Mouse (Mus musculus) thymus, adult 2 months (tissue): Measurements from ENCODE around the gene Gpt2. TPM values are rescaled to one million over a fixed set of nuclear protein-coding genes. Genes with fewer than 3 reads are reported as not detected.

ENCODE experiments used
- DNase-seq: peaks from one replicate; pipeline ENCODE4 v3.0.0; 2021
- H3K27ac ChIP-seq: fragments of 200-500 bp; 2 replicates; pipeline ENCODE4 v1.5.1; 2012; ENCODE audit warnings: low read length, control low read depth; ENCODE audit not compliant: control insufficient read depth, insufficient read depth
- H3K27me3 ChIP-seq: fragments of 200-500 bp; 2 replicates; pipeline ENCODE4 v1.6.1; 2012; ENCODE audit warnings: mild to moderate bottlenecking, low read length, moderate library complexity, mixed read lengths; ENCODE audit not compliant: control insufficient read depth, insufficient read depth
- H3K36me3 ChIP-seq: fragments of 200-500 bp; 2 replicates; pipeline ENCODE4 v1.6.1; 2012; ENCODE audit warnings: mild to moderate bottlenecking, low read length, moderate library complexity; ENCODE audit not compliant: control insufficient read depth, insufficient read depth
- H3K4me1 ChIP-seq: fragments of 200-500 bp; replicated peaks from 2 replicates; pipeline ENCODE4 v1.6.1; 2012; ENCODE audit warnings: low read length; ENCODE audit not compliant: control insufficient read depth, insufficient read depth
- H3K4me3 ChIP-seq: fragments of 200-500 bp; 2 replicates; pipeline ENCODE4 v1.5.1; 2012; ENCODE audit warnings: mild to moderate bottlenecking, low read length, control low read depth, moderate library complexity; ENCODE audit not compliant: control insufficient read depth, insufficient read depth
- CTCF ChIP-seq: fragments of 200-500 bp; IDR thresholded peaks from 2 replicates; pipeline ENCODE4 v1.5.1; 2012; ENCODE audit warnings: mild to moderate bottlenecking, control low read depth, low read length, moderate library complexity, borderline replicate concordance; ENCODE audit not compliant: control insufficient read depth, poor library complexity, insufficient read depth; ENCODE audit errors: extremely low read depth
- POLR2A ChIP-seq: fragments of 200-500 bp; IDR thresholded peaks from 2 replicates; pipeline ENCODE4 v1.6.1; 2012; ENCODE audit warnings: mild to moderate bottlenecking, low read length, control low read depth, moderate library complexity; ENCODE audit not compliant: control insufficient read depth, poor library complexity, insufficient read depth; ENCODE audit errors: extremely low read depth
- WGBS: fragments of 180-500 bp; shearing (Covaris S2); methylation state at CpG from one replicate; pipeline ENCODE4 v1.1.7; 2018; 5-methylcytosine and 5-hydroxymethylcytosine counted together
- polyA plus RNA-seq: library from polyadenylated mRNA; depleted of rRNA; stranded (reverse); fragments of >200 nt; gene quantifications from 2 replicates; pipeline ENCODE4 v1.2.3, GENCODE M21; 2012

Gene Gpt2
- polyA plus RNA-seq, 1 experiment = 8.2 TPM

- no peak overlapping the region for H3K27ac ChIP-seq
- no peaks in the 10 kb centered on the region for H3K36me3 ChIP-seq
- H3K4me3 ChIP-seq = no peak overlapping the region
- H3K4me1 ChIP-seq = no peaks in the 10 kb centered on the region
- H3K27me3 ChIP-seq = no peaks in the 10 kb centered on the region
- TF ChIP-seq CTCF = no peak
- no peak for TF ChIP-seq POLR2A
- DNase-seq = no peak
- 95% methylated on average over 3 of the region's 3 CpGs for WGBS
Observed at GRCm38 (mm10) chr8:85528959-85529358, 36.6 kb downstream of the Gpt2 start.

DNA sequence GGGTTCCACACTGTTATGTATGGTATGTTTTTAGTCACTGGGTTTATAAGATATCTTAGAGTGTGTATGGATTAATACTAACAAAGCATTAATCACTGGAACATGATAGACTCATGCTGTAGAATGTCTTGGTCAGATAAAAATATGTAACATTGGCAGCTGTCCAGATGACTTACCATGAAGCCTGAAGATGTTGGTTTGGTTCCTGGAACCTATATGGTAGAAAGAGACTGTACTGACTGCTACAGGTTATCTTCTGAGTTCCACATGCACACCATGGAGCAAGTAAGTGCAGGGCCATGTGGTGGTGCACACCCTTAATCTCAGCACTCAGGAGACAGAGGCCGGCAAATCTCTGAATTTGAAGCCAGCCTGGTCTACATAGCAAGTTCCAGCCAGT is 38.3 kb downstream of the Gpt2 start:
- Histone ChIP-seq H3K27me3 (no peaks in the 10 kb centered on the region), H3K36me3 (no peaks in the 10 kb centered on the region), H3K27ac (no peak overlapping the region), H3K4me3 (no peak overlapping the region), H3K4me1 (no peaks in the 10 kb centered on the region)
- no peak for TF ChIP-seq POLR2A
- TF ChIP-seq CTCF = no peak
- DNase-seq = no peak
- WGBS = 97% methylated on average over 1 of the region's 1 CpGs

- Histone ChIP-seq H3K4me1 (no peaks in the 10 kb centered on the region), H3K36me3 (peaks cover 5% of the 10 kb centered on the region), H3K27ac (no peak overlapping the region), H3K4me3 (no peak overlapping the region), H3K27me3 (no peaks in the 10 kb centered on the region)
- TF ChIP-seq POLR2A (no peak), CTCF (no peak)
- DNase-seq = no peak
- WGBS = 7% methylated on average over 3 of the region's 3 CpGs
Observed at GRCm38 (mm10) chr8:85531471-85531870, 39.1 kb downstream of the Gpt2 start.

DNA sequence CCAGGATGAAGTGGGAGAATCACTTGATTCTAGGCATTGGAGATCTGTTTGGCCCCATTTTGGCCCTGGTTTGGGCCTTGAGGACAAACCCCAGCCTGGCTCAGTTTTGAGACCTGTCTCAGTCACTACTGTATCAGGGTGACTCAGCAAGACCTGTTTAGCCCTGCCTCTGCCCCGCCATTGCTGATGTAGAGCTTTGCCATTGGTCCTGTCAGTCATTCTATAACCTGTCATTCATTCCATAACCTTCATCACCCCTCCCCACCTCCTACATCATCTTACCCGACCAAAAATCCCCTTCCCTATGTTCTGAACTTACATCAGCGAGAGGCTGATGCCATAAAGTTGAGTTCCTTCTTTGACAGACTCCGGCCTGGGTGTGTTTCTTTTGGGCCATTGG is 40.5 kb downstream of the Gpt2 start:
- no peak for TF ChIP-seq CTCF
- no peak for TF ChIP-seq POLR2A
- Histone ChIP-seq H3K36me3 (peaks cover 19% of the 10 kb centered on the region), H3K27me3 (no peaks in the 10 kb centered on the region), H3K4me1 (no peaks in the 10 kb centered on the region), H3K4me3 (no peak overlapping the region), H3K27ac (no peak overlapping the region)
- WGBS = 95% methylated on average over 4 of the region's 4 CpGs
- DNase-seq = no peak

DNA sequence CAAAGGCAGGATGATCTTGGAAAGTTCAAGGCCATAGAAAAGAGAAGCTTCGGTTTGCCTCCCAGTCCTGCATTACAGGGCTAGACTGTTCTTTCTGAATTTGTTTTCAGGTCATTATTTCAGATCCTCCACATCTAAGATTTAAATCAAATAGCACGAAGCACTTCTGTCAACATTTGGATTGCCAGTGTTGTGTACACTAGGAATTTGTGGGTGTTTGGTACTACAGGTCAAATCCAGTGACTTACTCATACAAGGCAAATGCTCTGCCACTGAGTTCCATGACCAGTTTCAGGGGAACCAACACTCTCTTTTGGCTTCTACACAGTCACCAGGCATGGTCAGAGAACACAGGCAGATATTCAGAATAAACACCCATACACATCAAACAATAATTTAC is 41.1 kb downstream of the Gpt2 start:
- Histone ChIP-seq H3K36me3 (peaks cover 25% of the 10 kb centered on the region), H3K4me3 (no peak overlapping the region), H3K27ac (no peak overlapping the region), H3K27me3 (no peaks in the 10 kb centered on the region), H3K4me1 (no peaks in the 10 kb centered on the region)
- 91% methylated on average over 2 of the region's 2 CpGs for WGBS
- DNase-seq = no peak
- no peak for TF ChIP-seq CTCF
- no peak for TF ChIP-seq POLR2A

DNA sequence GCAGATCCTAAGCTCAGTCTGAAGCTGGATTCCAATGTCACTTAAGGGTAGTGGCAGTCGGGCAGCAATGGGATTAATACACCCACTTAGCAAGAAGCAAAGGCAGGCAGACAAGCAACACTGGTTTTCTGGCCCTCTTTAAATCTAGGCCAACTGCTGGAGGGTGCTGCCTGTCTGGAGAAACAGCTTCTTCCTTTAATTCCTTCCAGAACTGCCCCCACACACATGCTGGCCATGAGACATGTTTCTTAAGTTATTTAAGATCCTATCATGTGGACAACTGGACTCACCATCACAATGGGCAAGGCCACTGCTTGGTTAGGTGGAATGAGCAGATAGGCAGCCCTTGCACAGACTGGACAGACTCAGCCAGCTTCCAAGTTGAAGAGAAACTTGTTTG is 41.8 kb downstream of the Gpt2 start:
- TF ChIP-seq CTCF (no peak), POLR2A (no peak)
- Histone ChIP-seq H3K4me3 (no peak overlapping the region), H3K36me3 (peaks cover 32% of the 10 kb centered on the region), H3K4me1 (no peaks in the 10 kb centered on the region), H3K27ac (no peak overlapping the region), H3K27me3 (no peaks in the 10 kb centered on the region)
- 100% methylated on average over 1 of the region's 1 CpGs for WGBS
- no peak for DNase-seq

GRCm38 (mm10) chr8:85536332-85536731 is 44.0 kb downstream of the Gpt2 start:
- H3K27ac ChIP-seq = no peak overlapping the region
- no peak for DNase-seq
- TF ChIP-seq CTCF (no peak), POLR2A (no peak)
- no peaks in the 10 kb centered on the region for H3K4me1 ChIP-seq
- peaks cover 54% of the 10 kb centered on the region for H3K36me3 ChIP-seq
- H3K27me3 ChIP-seq = no peaks in the 10 kb centered on the region
- no peak overlapping the region for H3K4me3 ChIP-seq
- WGBS = over 99% methylated on average over 2 of the region's 2 CpGs
